ENCODE assay signal across 29 mouse cellular contexts in the genomic region with DNA sequence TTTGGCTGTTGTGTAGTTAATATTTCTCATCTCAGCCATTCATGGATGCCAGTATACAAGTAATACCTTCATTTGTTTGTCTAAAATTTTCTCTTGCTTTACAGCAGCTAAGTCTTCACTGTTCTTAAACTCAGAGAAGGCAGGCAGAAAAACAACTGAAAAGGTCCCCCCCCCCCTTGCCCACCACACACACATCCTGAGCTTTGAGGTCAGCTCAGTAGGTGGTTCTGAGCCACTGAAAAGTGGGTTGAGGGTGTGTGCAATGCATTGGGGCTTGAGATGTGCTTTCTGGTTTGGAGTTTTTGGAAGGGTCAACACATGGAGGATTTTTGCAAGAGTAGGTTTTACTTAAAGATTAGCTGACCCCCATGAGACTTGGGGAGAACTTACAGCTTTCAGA.
DNase-seq lines count a peak whose midpoint lies in the region; ATAC-seq and TF ChIP-seq lines count a peak whose summit lies in the region.
"Had no signal": no experiment of that assay in that cellular context is flagged by ENCODE, and none has a peak within 500 bp of the region (broad histone marks: within the 10 kb centered on the region; RNA-seq: fewer than 3 reads in every experiment).

No protein-coding gene starts in this region.

- DNase-seq in CD4-positive helper T cell, adult 2 months (ENCODE audit: low read depth, low spot score) = peak; percentile 67
- DNase-seq in T-cell, adult 2 months (ENCODE audit: low spot score) = peak; percentile 54
- DNase-seq in naive thymus-derived CD4-positive, alpha-beta T cell, adult 2 months (ENCODE audit: low read depth) = peak; percentile 74
- DNase-seq in thymus, postnatal 25 days = peak; percentile 42
- no peak for DNase-seq in lung, adult 2 months
- DNase-seq: cerebellum, adult 2 months; cerebellum, postnatal 25 days; forebrain, postnatal 0 days; gastrocnemius, postnatal 14 days; heart, postnatal 14 days; kidney, adult 2 months; kidney, postnatal 36 days; liver, embryonic 13.5 days; lung, adult 18-20 months; lung, postnatal 10 days; right cerebral cortex, postnatal 25 days had no signal

- no peak overlapping the region for H3K9ac ChIP-seq in liver, embryonic 12.5 days
- H3K9ac ChIP-seq: embryonic facial prominence, embryonic 15.5 days; forebrain, embryonic 12.5 days; forebrain, postnatal 0 days; hindbrain, embryonic 15.5 days; intestine, embryonic 15.5 days; liver, embryonic 13.5 days had no signal

- no peak overlapping the region for H3K27ac ChIP-seq in liver, embryonic 12.5 days
- H3K27ac ChIP-seq: embryonic facial prominence, embryonic 10.5 days; embryonic facial prominence, embryonic 15.5 days; forebrain, embryonic 12.5 days; hindbrain, embryonic 10.5 days; hindbrain, embryonic 15.5 days; intestine, embryonic 15.5 days; layer of hippocampus, adult 2 months; liver, embryonic 13.5 days; stomach, postnatal 0 days had no signal

- H3K4me1 ChIP-seq in liver, embryonic 12.5 days = no peaks in the 10 kb centered on the region
- H3K4me1 ChIP-seq in lung, adult 2 months (ENCODE audit: control insufficient read depth, insufficient read depth, low read length) = peaks cover 3% of the 10 kb centered on the region
- H3K4me1 ChIP-seq: embryonic facial prominence, embryonic 15.5 days; hindbrain, embryonic 15.5 days; intestine, embryonic 15.5 days; liver, embryonic 13.5 days had no signal

- no peak for ATAC-seq in monocyte, adult 5-6 weeks (replicated peaks; ENCODE audit: insufficient number of reproducible peaks, low FRiP score, low TSS enrichment, poor library complexity, severe bottlenecking)
- ATAC-seq in liver, embryonic 12.5 days = no peak
- ATAC-seq: forebrain, postnatal 0 days; intestine, embryonic 15.5 days; Patski had no signal

- TF ChIP-seq POLR2A in lung, adult 2 months (IDR thresholded peaks at IDR 0.05; ENCODE audit: borderline replicate concordance, extremely low read depth, low read depth, low read length) = no peak

- no peak for TF ChIP-seq CTCF in lung, adult 2 months (IDR thresholded peaks at IDR 0.05; ENCODE audit: insufficient read depth, low read length)

- H3K36me3 ChIP-seq in liver, embryonic 12.5 days = no peaks in the 10 kb centered on the region
- H3K36me3 ChIP-seq: embryonic facial prominence, embryonic 10.5 days; embryonic facial prominence, embryonic 15.5 days; forebrain, embryonic 12.5 days; G1E; hindbrain, embryonic 10.5 days; hindbrain, embryonic 15.5 days; intestine, embryonic 15.5 days; liver, embryonic 13.5 days had no signal

- H3K4me3 ChIP-seq in liver, embryonic 12.5 days = no peak overlapping the region
- H3K4me3 ChIP-seq in lung, adult 2 months (replicated peaks; ENCODE audit: extremely low read depth, low read depth, low read length) = no peak overlapping the region
- H3K4me3 ChIP-seq: embryonic facial prominence, embryonic 10.5 days; embryonic facial prominence, embryonic 15.5 days; forebrain, embryonic 12.5 days; hindbrain, embryonic 10.5 days; hindbrain, embryonic 15.5 days; intestine, embryonic 15.5 days; layer of hippocampus, adult 2 months; liver, embryonic 13.5 days had no signal

- H3K27me3 ChIP-seq in liver, embryonic 12.5 days (replicated peaks) = no peaks in the 10 kb centered on the region
- H3K27me3 ChIP-seq: embryonic facial prominence, embryonic 15.5 days; hindbrain, embryonic 15.5 days; intestine, embryonic 15.5 days; liver, embryonic 13.5 days; Patski had no signal

- H3K9me3 ChIP-seq in liver, embryonic 12.5 days (replicated peaks) = no peaks in the 10 kb centered on the region
- H3K9me3 ChIP-seq: embryonic facial prominence, embryonic 10.5 days; embryonic facial prominence, embryonic 15.5 days; forebrain, embryonic 12.5 days; hindbrain, embryonic 10.5 days; hindbrain, embryonic 15.5 days; intestine, embryonic 15.5 days; liver, embryonic 13.5 days had no signal

- no peak overlapping the region for H3K4me2 ChIP-seq in liver, embryonic 12.5 days
- H3K4me2 ChIP-seq: embryonic facial prominence, embryonic 15.5 days; forebrain, embryonic 12.5 days; hindbrain, embryonic 15.5 days; intestine, embryonic 15.5 days; liver, embryonic 13.5 days; midbrain, embryonic 11.5 days had no signal
